Mouse (Mus musculus) heart, postnatal 4 days (tissue): ENCODE results near the gene Ipmk. TPM values are rescaled to one million over a fixed set of nuclear protein-coding genes. Genes with fewer than 3 reads are reported as not detected.

Experiments used
- DNase-seq: peaks from one replicate; pipeline ENCODE4 v3.0.0; 2021
- total RNA-seq, 2 experiments: library from RNA; stranded (reverse); gene quantifications; 2 replicates each; pipeline ENCODE4 v1.2.3; 2021

Gene Ipmk
- total RNA-seq, 2 experiments from 2014 or later = 12.3 to 14.2 TPM

- DNase-seq = no peak
Observed at GRCm38 (mm10) chr10:71341290-71341689, 6.3 kb upstream of the Ipmk start.

- peak; percentile 16 for DNase-seq
Observed at GRCm38 (mm10) chr10:71342030-71342805, 5.3 kb upstream of the Ipmk start.

- DNase-seq = no peak
Observed at GRCm38 (mm10) chr10:71343130-71343529, 4.4 kb upstream of the Ipmk start.

GRCm38 (mm10) chr10:71343567-71344265 is 3.8 kb upstream of the Ipmk start:
- DNase-seq = no peak

GRCm38 (mm10) chr10:71344579-71345143 is 2.9 kb upstream of the Ipmk start, which contains the start of gene Cisd1:
TSS of gene Cisd1 (minus strand) at chr10:71344954.
- DNase-seq = peak; percentile 94

- no peak for DNase-seq
Observed at GRCm38 (mm10) chr10:71346106-71346505, 1.5 kb upstream of the Ipmk start.

GRCm38 (mm10) chr10:71346722-71347508 is 648 bp upstream of the Ipmk start:
- no peak for DNase-seq

- peak; percentile 54 for DNase-seq
Observed at GRCm38 (mm10) chr10:71347964-71348636, 537 bp downstream of the Ipmk start.

GRCm38 (mm10) chr10:71348637-71349280 is 1.2 kb downstream of the Ipmk start:
- DNase-seq = no peak

GRCm38 (mm10) chr10:71349290-71349689 is 1.7 kb downstream of the Ipmk start:
- no peak for DNase-seq

- no peak for DNase-seq
Observed at GRCm38 (mm10) chr10:71351301-71351700, 3.7 kb downstream of the Ipmk start.

GRCm38 (mm10) chr10:71353850-71354249 is 6.3 kb downstream of the Ipmk start:
- no peak for DNase-seq

GRCm38 (mm10) chr10:71354947-71355346 is 7.4 kb downstream of the Ipmk start:
- DNase-seq = no peak

- DNase-seq = no peak
Observed at GRCm38 (mm10) chr10:71361044-71361443, 13.5 kb downstream of the Ipmk start.

GRCm38 (mm10) chr10:71361836-71362562 is 14.4 kb downstream of the Ipmk start:
- no peak for DNase-seq

- DNase-seq = no peak
Observed at GRCm38 (mm10) chr10:71363440-71363839, 15.9 kb downstream of the Ipmk start.

- no peak for DNase-seq
Observed at GRCm38 (mm10) chr10:71363858-71364257, 16.3 kb downstream of the Ipmk start.

- no peak for DNase-seq
Observed at GRCm38 (mm10) chr10:71368128-71368940, 20.8 kb downstream of the Ipmk start.

- no peak for DNase-seq
Observed at GRCm38 (mm10) chr10:71369466-71369865, 21.9 kb downstream of the Ipmk start.

GRCm38 (mm10) chr10:71371881-71372280 is 24.3 kb downstream of the Ipmk start:
- no peak for DNase-seq
